In the genomic region with DNA sequence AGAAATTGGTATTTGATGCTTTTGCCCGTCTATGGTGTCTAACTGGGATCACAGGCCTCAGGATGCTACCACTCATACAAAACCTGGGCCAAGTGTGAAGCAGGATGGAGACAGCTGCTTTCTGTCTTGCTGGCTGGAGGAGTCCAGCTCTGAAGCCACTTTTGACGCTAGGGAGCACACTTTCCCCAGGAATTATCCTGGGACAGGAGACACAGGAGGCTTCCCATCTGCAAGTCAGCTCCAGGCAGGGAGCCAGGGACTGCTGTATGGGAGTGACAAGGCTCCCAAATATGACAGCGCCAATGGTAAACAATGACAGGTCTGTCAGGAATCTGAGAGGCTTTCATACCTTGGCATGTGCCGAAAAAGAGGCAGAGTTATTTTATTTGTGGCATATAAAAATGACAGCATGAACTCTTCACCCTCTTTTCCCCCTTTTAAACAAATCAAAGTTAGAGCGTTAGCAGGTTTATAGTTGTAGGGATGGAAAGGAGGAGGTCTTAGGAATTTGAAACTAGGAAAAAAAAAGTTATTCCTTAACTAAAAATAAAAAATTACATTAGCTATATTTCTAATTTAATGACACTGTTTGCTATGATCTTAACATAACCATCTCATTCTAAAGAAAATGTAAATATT, we compare ENCODE assay signal across 8 mouse cellular contexts.
DNase-seq lines count a peak whose midpoint lies in the region; ATAC-seq and TF ChIP-seq lines count a peak whose summit lies in the region.

No protein-coding gene starts in this region.

- ATAC-seq in liver, embryonic 12.5 days = no peak
- ATAC-seq in embryonic facial prominence, embryonic 15.5 days (ENCODE audit: insufficient number of reproducible peaks, low FRiP score, low TSS enrichment, low read depth) = 0 out of 2 replicates have a peak, but pooled peaks have one; percentile 51
- ATAC-seq in hindbrain, embryonic 11.5 days (ENCODE audit: low FRiP score) = peak; percentile 84
- peak; percentile 37; the same call in 1 of the 2 replicates for ATAC-seq in midbrain, embryonic 13.5 days
- ATAC-seq in granulocyte monocyte progenitor cell, adult 5-6 weeks (replicated peaks; ENCODE audit: poor library complexity, severe bottlenecking) = no peak

- H3K27ac ChIP-seq in liver, adult 2 months (replicated peaks; ENCODE audit: insufficient read depth, low read depth, low read length) = no peak overlapping the region
- H3K27ac ChIP-seq in liver, embryonic 12.5 days = no peak overlapping the region
- no peak overlapping the region for H3K27ac ChIP-seq in embryonic facial prominence, embryonic 15.5 days (replicated peaks)
- no peak overlapping the region for H3K27ac ChIP-seq in hindbrain, embryonic 11.5 days (ENCODE audit: low read depth, low read length)
- no peak overlapping the region for H3K27ac ChIP-seq in midbrain, embryonic 13.5 days

- WGBS in liver, adult 2 months = 37% methylated on average over 5 of the region's 5 CpGs
- WGBS in liver, embryonic 12.5 days (ENCODE audit: insufficient replicate concordance) = 37% methylated on average over 5 of the region's 5 CpGs
- 20% methylated on average over 5 of the region's 5 CpGs for WGBS in embryonic facial prominence, embryonic 15.5 days
- 42% methylated on average over 5 of the region's 5 CpGs for WGBS in hindbrain, embryonic 11.5 days
- WGBS in midbrain, embryonic 13.5 days = 44% methylated on average over 5 of the region's 5 CpGs

- no peaks in the 10 kb centered on the region for H3K27me3 ChIP-seq in liver, adult 2 months (ENCODE audit: control insufficient read depth, insufficient read depth, low read length)
- H3K27me3 ChIP-seq in liver, embryonic 12.5 days (replicated peaks) = no peaks in the 10 kb centered on the region
- no peaks in the 10 kb centered on the region for H3K27me3 ChIP-seq in embryonic facial prominence, embryonic 15.5 days
- H3K27me3 ChIP-seq in hindbrain, embryonic 11.5 days (ENCODE audit: control insufficient read depth, insufficient read depth, low read length) = no peaks in the 10 kb centered on the region
- no peaks in the 10 kb centered on the region for H3K27me3 ChIP-seq in midbrain, embryonic 13.5 days

- no peak overlapping the region for H3K4me3 ChIP-seq in liver, adult 2 months (ENCODE audit: insufficient read depth, low read depth, low read length)
- H3K4me3 ChIP-seq in liver, embryonic 12.5 days = no peak overlapping the region
- no peak overlapping the region for H3K4me3 ChIP-seq in embryonic facial prominence, embryonic 15.5 days (replicated peaks)
- no peak overlapping the region for H3K4me3 ChIP-seq in hindbrain, embryonic 11.5 days (ENCODE audit: low read depth, low read length)
- no peak overlapping the region for H3K4me3 ChIP-seq in midbrain, embryonic 13.5 days (replicated peaks)

- H3K9me3 ChIP-seq in liver, embryonic 12.5 days (replicated peaks) = no peaks in the 10 kb centered on the region
- no peaks in the 10 kb centered on the region for H3K9me3 ChIP-seq in embryonic facial prominence, embryonic 15.5 days (replicated peaks)
- no peaks in the 10 kb centered on the region for H3K9me3 ChIP-seq in hindbrain, embryonic 11.5 days (ENCODE audit: control insufficient read depth, low read length)
- H3K9me3 ChIP-seq in midbrain, embryonic 13.5 days = no peaks in the 10 kb centered on the region

- no peaks in the 10 kb centered on the region for H3K36me3 ChIP-seq in liver, adult 2 months (ENCODE audit: control insufficient read depth, insufficient read depth, low read length)
- H3K36me3 ChIP-seq in liver, embryonic 12.5 days = no peaks in the 10 kb centered on the region
- no peaks in the 10 kb centered on the region for H3K36me3 ChIP-seq in embryonic facial prominence, embryonic 15.5 days
- no peaks in the 10 kb centered on the region for H3K36me3 ChIP-seq in hindbrain, embryonic 11.5 days (ENCODE audit: control insufficient read depth, insufficient read depth, low read length)
- H3K36me3 ChIP-seq in midbrain, embryonic 13.5 days = no peaks in the 10 kb centered on the region

- DNase-seq in liver, adult 2 months (ENCODE audit: extremely low read depth, low read depth, low spot score) = peak; percentile 3
- peak; percentile 42 for DNase-seq in hindbrain, embryonic 11.5 days (ENCODE audit: low spot score)
- peak; percentile 57 to 69 for DNase-seq in layer of hippocampus, postnatal 14 days (ENCODE audit: low spot score in 2 of 2)
- DNase-seq in telencephalon, adult 2 months (ENCODE audit: low read depth, low spot score) = peak; percentile 33

- no peak for TF ChIP-seq CTCF in liver, adult 2 months (IDR thresholded peaks at IDR 0.05; ENCODE audit: low read depth, low read length)

- H3K79me2 ChIP-seq in liver, adult 2 months (ENCODE audit: control insufficient read depth, insufficient read depth, low read length) = no peaks in the 10 kb centered on the region

- no peak for TF ChIP-seq POLR2A in liver, adult 2 months (IDR thresholded peaks at IDR 0.05; ENCODE audit: extremely low read depth, insufficient read depth, low read length)

- no peak overlapping the region for H3K4me2 ChIP-seq in liver, embryonic 12.5 days
- no peak overlapping the region for H3K4me2 ChIP-seq in embryonic facial prominence, embryonic 15.5 days (replicated peaks)
- no peak overlapping the region for H3K4me2 ChIP-seq in hindbrain, embryonic 11.5 days (replicated peaks; ENCODE audit: low read depth, low read length)
- no peak overlapping the region for H3K4me2 ChIP-seq in midbrain, embryonic 13.5 days (replicated peaks)

- H3K4me1 ChIP-seq in liver, adult 2 months (ENCODE audit: control insufficient read depth, insufficient read depth, low read length) = no peaks in the 10 kb centered on the region
- no peaks in the 10 kb centered on the region for H3K4me1 ChIP-seq in liver, embryonic 12.5 days
- no peaks in the 10 kb centered on the region for H3K4me1 ChIP-seq in embryonic facial prominence, embryonic 15.5 days
- H3K4me1 ChIP-seq in hindbrain, embryonic 11.5 days (replicated peaks; ENCODE audit: control insufficient read depth, insufficient read depth, low read length) = no peaks in the 10 kb centered on the region
- H3K4me1 ChIP-seq in midbrain, embryonic 13.5 days (replicated peaks) = 0 out of 2 replicates have a peak, but pooled peaks cover 3% of the 10 kb centered on the region

- no peak overlapping the region for H3K9ac ChIP-seq in liver, adult 2 months (ENCODE audit: low read depth, low read length)
- H3K9ac ChIP-seq in liver, embryonic 12.5 days = no peak overlapping the region
- H3K9ac ChIP-seq in embryonic facial prominence, embryonic 15.5 days = no peak overlapping the region
- H3K9ac ChIP-seq in hindbrain, embryonic 11.5 days (ENCODE audit: low read depth, low read length) = no peak overlapping the region
- no peak overlapping the region for H3K9ac ChIP-seq in midbrain, embryonic 13.5 days (replicated peaks)

Comparison
In these comparisons a context has a peak if more than half of its experiments do, and no peak if none do; other contexts are left out.
1. DNase-seq: peak in every context shown above with its lines; median percentile 63 in layer of hippocampus, postnatal 14 days; 42 in hindbrain, embryonic 11.5 days; 33 in telencephalon, adult 2 months; 3 in liver, adult 2 months.
2. ATAC-seq: peak in embryonic facial prominence, embryonic 15.5 days (single experiment), hindbrain, embryonic 11.5 days (single experiment) and midbrain, embryonic 13.5 days (single experiment); none in liver, embryonic 12.5 days (single experiment) and granulocyte monocyte progenitor cell, adult 5-6 weeks (single experiment).